Mouse (Mus musculus) embryonic facial prominence, embryonic 15.5 days (tissue): Measurements from ENCODE around the gene Khnyn. TPM values are rescaled to one million over a fixed set of nuclear protein-coding genes. Genes with fewer than 3 reads are reported as not detected.

Experiments used
- ATAC-seq: fragments of 200-750 bp; cut with Nextera tagmentation; 2 replicates; pipeline ENCODE4 v1.8.0; 2017; ENCODE audit warnings: low read depth, moderate TSS enrichment; ENCODE audit not compliant: insufficient number of reproducible peaks, low FRiP score, low TSS enrichment
- H3K27ac ChIP-seq: fragments of 300-500 bp; sonication (generic); replicated peaks from 2 replicates; pipeline ENCODE4 v1.5.1; 2015; ENCODE audit warnings: mild to moderate bottlenecking, inconsistent platforms
- H3K27me3 ChIP-seq: fragments of 300-500 bp; sonication (generic); 2 replicates; pipeline ENCODE4 v1.6.1; 2015; ENCODE audit warnings: inconsistent platforms
- H3K36me3 ChIP-seq: fragments of 300-500 bp; sonication (generic); 2 replicates; pipeline ENCODE4 v1.6.1; 2015; ENCODE audit warnings: mild to moderate bottlenecking, inconsistent platforms
- H3K4me1 ChIP-seq: fragments of 300-500 bp; sonication (generic); 2 replicates; pipeline ENCODE4 v1.6.1; 2015; ENCODE audit warnings: inconsistent platforms
- H3K4me2 ChIP-seq: fragments of 300-500 bp; sonication (generic); replicated peaks from 2 replicates; pipeline ENCODE4 v1.6.1; 2015; ENCODE audit warnings: mild to moderate bottlenecking, inconsistent platforms
- H3K4me3 ChIP-seq: fragments of 300-500 bp; sonication (generic); replicated peaks from 2 replicates; pipeline ENCODE4 v1.5.1; 2015; ENCODE audit warnings: mild to moderate bottlenecking, inconsistent platforms
- H3K9ac ChIP-seq: fragments of 300-500 bp; sonication (generic); 2 replicates; pipeline ENCODE4 v1.6.1; 2015; ENCODE audit warnings: inconsistent platforms
- H3K9me3 ChIP-seq: fragments of 300-500 bp; sonication (generic); replicated peaks from 2 replicates; pipeline ENCODE4 v1.6.1; 2016; ENCODE audit warnings: inconsistent platforms
- WGBS: fragments of 180-500 bp; shearing (Covaris S2); methylation state at CpG from one replicate; pipeline ENCODE4 v1.1.7; 2015; 5-methylcytosine and 5-hydroxymethylcytosine counted together
- polyA plus RNA-seq: library from polyadenylated mRNA; unstranded; fragments of >200 nt; fragmentation: Nextera tagmentation; extraction: Ambion mirVana; gene quantifications from 2 replicates; pipeline ENCODE4 v1.2.1, GENCODE M21; 2015

Khnyn gene
- 18.8 and 19.9 TPM in 2 replicates for polyA plus RNA-seq

DNA sequence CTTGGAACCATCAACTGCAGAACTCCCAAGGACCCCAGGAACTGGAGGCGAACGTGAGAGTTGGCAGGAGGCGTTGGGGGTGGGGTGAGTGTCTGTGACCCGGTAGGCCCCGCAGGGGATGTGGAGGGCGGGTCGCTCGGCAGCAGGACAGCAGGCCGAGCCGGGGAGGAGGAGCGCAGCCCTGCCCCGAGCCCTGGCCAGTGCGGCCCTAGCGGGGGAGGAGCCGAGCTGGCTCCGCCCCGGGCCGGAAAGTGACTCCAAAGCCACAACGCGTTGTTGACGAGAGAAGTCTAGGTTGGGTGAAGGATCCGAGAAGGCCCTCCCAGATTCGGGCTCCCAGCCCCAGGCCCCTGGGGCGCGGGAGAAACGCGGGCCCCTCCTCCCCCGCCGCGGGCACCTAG lies at the start of gene Khnyn:
TSS of gene Khnyn (plus strand) at position 235 of the 401 bp plus-strand sequence.
- Histone ChIP-seq H3K4me3 (peak within 1 kb of the TSS; percentile 69), H3K27ac (peak within 1 kb of the TSS; percentile 91), H3K4me2 (peak within 1 kb of the TSS; percentile 78), H3K9me3 (no peaks in the 10 kb centered on the region), H3K36me3 (peaks cover 33% of the 10 kb centered on the region), H3K9ac (peak within 1 kb of the TSS; percentile 70), H3K4me1 (peaks cover 33% of the 10 kb centered on the region), H3K27me3 (no peaks in the 10 kb centered on the region)
- peak; percentile 92 for ATAC-seq
- WGBS: under 1% methylated on average over 28 of the region's 30 CpGs

GRCm38 (mm10) chr14:55838312-55838711 lies 46.4 kb upstream of the Khnyn start:
- no peak overlapping the region for H3K9ac ChIP-seq
- H3K4me2 ChIP-seq: no peak overlapping the region
- ATAC-seq: no peak
- H3K4me1 ChIP-seq: peaks cover 18% of the 10 kb centered on the region
- no peak overlapping the region for H3K27ac ChIP-seq
- 92% methylated on average over 5 of the region's 5 CpGs for WGBS
- no peak overlapping the region for H3K4me3 ChIP-seq
- 0 out of 2 replicates have a peak, but pooled peaks cover 4% of the 10 kb centered on the region for H3K36me3 ChIP-seq
- no peaks in the 10 kb centered on the region for H3K9me3 ChIP-seq
- H3K27me3 ChIP-seq: no peaks in the 10 kb centered on the region

GRCm38 (mm10) chr14:55838740-55839139 lies 46.0 kb upstream of the Khnyn start:
- no peak overlapping the region for H3K27ac ChIP-seq
- no peaks in the 10 kb centered on the region for H3K9me3 ChIP-seq
- no peak overlapping the region for H3K4me3 ChIP-seq
- ATAC-seq: no peak
- peaks cover 18% of the 10 kb centered on the region for H3K4me1 ChIP-seq
- 87% methylated on average over 4 of the region's 4 CpGs for WGBS
- H3K9ac ChIP-seq: no peak overlapping the region
- no peaks in the 10 kb centered on the region for H3K27me3 ChIP-seq
- H3K4me2 ChIP-seq: no peak overlapping the region
- no peaks in the 10 kb centered on the region for H3K36me3 ChIP-seq

DNA sequence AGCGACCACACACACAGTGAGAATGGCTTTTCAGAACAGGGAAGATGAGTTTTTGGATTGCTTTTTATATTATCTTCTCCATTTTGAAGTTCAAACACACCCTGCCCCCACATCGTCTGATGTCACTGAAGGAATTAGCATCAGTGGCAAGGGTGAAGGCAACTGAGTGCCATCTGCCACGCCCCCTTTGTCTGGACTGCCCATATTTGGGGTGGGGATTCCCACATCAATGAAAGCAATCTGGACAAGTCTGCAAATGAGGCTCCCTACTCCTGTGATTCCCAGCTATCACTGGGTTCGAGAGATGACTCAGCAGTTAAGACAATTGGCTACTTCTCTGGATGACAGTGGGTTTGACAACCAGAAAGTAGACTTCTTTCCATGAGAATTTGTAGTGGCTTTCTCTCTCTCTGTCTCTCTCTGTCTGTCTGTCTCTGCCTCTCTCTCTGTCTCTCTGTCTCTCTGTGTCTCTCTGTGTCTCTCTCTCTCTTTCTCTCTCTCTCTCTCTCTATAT lies 43.8 kb upstream of the Khnyn start:
- Histone ChIP-seq H3K27me3 (no peaks in the 10 kb centered on the region), H3K36me3 (no peaks in the 10 kb centered on the region), H3K4me3 (no peak overlapping the region), H3K4me2 (no peak overlapping the region), H3K9ac (no peak overlapping the region), H3K27ac (no peak overlapping the region), H3K4me1 (peaks cover 3% of the 10 kb centered on the region; the same call in 1 of the 2 replicates), H3K9me3 (no peaks in the 10 kb centered on the region)
- ATAC-seq: no peak
- WGBS: 67% methylated on average over 4 of the region's 4 CpGs

DNA sequence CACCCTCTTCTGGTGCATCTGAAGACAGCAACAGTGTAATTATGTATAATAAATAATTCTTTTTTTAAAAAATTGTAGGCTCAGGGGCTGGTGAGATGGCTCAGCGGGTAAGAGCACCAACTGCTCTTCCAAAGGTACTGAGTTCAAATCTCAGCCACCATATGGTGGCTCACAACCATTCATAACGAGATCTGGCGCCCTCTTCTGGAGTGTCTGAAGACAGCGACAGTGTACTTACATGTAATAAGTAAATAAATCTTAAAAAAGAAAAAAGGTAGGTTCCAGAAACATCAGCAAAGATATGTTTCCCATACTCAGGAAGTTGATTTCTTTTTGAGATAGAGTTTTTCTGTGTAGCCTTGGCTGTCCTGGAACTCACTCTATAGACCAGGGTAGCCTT lies 42.0 kb upstream of the Khnyn start:
- no peak overlapping the region for H3K27ac ChIP-seq
- 79% methylated on average over 4 of the region's 4 CpGs for WGBS
- ATAC-seq: no peak

DNA sequence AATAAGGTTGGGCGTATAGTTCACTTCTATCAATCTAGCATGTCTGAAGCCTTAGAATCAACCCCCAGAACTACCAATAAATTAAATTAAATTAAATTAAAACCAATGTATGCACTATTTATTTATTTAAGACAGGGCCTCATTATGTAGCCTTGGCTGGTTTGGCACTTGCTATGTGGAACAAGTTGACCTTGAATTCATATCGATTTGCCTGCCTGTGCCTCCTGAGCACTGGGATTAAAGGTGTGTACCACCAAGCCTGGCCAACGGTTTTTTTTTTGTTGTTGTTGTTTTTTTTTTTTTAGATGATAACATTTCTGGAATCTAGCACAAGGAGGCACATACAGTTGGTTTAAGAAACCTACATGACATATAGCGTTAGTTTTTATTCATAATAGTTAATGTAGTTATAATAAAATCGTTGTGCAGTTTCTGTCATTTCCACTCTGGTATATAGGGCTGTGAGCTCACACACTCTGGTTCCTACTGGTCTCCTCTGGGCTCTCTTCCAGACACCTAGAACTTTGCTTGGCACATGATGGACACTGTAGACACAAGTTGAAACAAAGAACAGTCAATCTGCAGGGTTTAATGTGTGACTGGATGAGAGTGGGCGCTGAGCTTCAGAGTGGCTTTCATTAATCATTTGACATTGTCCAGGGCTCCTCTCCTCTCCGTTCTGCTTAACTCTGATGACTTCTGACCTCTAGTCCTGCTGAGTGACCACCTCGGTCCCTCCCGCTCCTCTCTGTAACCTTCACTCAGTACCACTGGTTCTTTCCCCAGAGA lies 39.0 kb upstream of the Khnyn start:
- Histone ChIP-seq H3K4me2 (no peak overlapping the region), H3K36me3 (no peaks in the 10 kb centered on the region), H3K9me3 (no peaks in the 10 kb centered on the region), H3K4me1 (0 out of 2 replicates have a peak, but pooled peaks cover 5% of the 10 kb centered on the region), H3K4me3 (no peak overlapping the region), H3K27me3 (no peaks in the 10 kb centered on the region), H3K9ac (no peak overlapping the region), H3K27ac (no peak overlapping the region)
- 72% methylated on average over 9 of the region's 9 CpGs for WGBS
- no peak for ATAC-seq

More for the DNA sequence above, 42.0 kb upstream of the Khnyn start:
- Histone ChIP-seq H3K9me3 (no peaks in the 10 kb centered on the region), H3K27me3 (no peaks in the 10 kb centered on the region), H3K4me3 (no peak overlapping the region), H3K4me1 (no peaks in the 10 kb centered on the region), H3K4me2 (no peak overlapping the region), H3K36me3 (no peaks in the 10 kb centered on the region), H3K9ac (no peak overlapping the region)

DNA sequence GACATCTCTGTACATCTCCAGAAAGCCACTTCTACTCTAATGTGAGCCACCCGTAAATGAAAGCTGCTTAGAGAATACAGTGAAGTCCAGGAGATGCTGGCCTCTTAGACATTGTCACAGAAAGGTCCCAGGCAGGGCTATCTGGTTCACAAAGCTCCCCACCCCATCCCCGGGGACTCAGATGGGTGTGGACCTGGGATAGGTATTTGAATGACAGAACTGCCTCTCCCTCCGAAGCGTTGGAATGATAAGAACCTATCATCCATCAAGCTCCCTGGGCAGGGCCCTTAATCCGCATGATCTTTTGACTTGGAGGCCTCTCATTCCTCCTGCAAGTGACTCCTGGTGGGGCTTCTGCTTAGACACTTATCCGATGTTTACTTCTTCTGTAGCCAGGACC lies 33.9 kb upstream of the Khnyn start:
- no peaks in the 10 kb centered on the region for H3K9me3 ChIP-seq
- H3K27me3 ChIP-seq: no peaks in the 10 kb centered on the region
- no peak overlapping the region for H3K4me3 ChIP-seq
- 66% methylated on average over 6 of the region's 6 CpGs for WGBS
- peaks cover 33% of the 10 kb centered on the region for H3K4me1 ChIP-seq
- H3K27ac ChIP-seq: no peak overlapping the region
- no peak overlapping the region for H3K4me2 ChIP-seq
- ATAC-seq: no peak
- no peak overlapping the region for H3K9ac ChIP-seq
- H3K36me3 ChIP-seq: no peaks in the 10 kb centered on the region

DNA sequence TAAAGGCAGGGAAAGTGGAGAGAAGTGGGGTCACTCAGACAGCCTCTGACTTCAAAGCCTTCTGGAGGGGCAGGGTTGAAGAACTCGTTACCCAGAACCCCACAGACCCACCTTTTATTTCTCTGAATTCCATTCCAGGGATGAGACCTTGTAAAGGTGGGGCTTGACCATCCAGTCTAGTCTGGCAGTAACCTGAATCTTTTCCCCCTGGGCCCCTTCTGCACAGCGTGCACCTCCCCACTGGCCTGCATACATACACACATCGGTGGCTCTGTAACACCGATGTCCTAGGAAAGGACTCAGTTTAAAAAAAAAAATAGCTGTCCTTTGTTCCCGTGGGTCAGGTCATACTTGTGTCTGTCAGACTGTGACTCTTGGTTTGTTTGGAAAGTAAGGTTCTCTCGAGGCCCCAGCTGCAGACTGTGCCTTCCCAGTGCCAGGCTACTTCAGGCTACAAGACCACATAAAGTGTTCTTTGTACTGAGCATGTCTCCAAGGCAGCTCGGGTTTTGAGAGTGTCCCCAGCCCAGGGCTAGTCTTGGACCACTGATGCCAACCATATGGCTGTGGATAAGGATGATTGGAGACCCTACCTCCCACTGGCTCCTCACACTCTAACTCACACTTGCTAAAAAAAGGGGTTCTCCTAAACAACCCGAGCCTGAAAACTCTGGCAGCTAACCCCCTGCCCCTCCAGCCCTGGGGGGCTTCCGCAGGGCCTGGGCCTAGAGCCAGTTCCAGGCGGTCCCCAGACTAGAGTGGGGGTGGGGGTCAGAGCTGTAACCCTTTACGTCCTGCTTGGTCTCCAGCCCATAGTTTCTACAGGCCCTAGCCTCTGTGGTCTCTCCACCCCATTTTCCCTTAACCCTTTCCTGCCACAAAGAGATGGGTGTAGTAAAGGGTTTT lies 31.8 kb upstream of the Khnyn start:
- Histone ChIP-seq H3K4me1 (peaks cover 52% of the 10 kb centered on the region), H3K9me3 (no peaks in the 10 kb centered on the region), H3K27me3 (no peaks in the 10 kb centered on the region), H3K4me2 (peak overlapping the region; percentile 79), H3K4me3 (peak overlapping the region; percentile 73), H3K27ac (peak overlapping the region; percentile 97), H3K36me3 (no peaks in the 10 kb centered on the region), H3K9ac (peak overlapping the region; percentile 69)
- ATAC-seq: peak; percentile 74
- 4% methylated on average over 11 of the region's 11 CpGs for WGBS

DNA sequence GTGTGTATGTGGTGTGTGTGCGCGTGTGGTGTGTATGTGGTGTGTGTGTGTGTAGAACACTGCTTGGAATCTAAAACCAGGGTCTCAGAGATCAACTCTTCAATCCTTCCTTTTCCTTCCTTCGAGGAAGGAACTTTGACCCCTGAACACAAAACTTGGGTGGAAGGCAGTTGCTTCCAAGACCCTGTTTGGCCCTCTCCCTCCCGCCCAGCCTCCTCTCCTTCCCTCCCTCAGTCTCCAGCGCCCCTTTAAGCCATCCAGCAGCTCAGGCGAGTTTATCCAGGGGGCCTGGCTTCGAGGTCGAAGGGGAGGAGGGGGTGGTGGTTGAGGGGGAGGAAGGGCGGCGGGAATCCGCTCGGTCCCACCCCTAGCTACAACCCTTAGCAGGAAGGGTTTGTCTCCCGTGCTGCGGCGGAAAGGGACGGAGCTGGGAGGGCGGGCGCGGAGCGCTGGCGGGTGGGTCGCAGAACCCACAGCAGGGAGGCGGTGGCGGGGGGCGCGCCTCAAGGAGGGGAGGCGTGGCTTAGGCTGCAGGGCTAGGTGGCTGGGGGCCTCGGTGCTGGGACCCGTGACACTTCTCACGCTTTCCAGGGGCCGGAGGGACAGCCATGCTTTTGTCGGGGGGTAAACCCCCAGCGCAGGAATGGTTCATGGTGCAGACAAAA lies 31.0 kb upstream of the Khnyn start, which contains the start of gene Nynrin:
TSS of gene Nynrin (plus strand) at position 390 of the 665 bp plus-strand sequence.
- H3K9me3 ChIP-seq: no peaks in the 10 kb centered on the region
- peaks cover 61% of the 10 kb centered on the region for H3K4me1 ChIP-seq
- ATAC-seq: peak; percentile 93
- H3K36me3 ChIP-seq: no peaks in the 10 kb centered on the region
- under 1% methylated on average over 29 of the region's 33 CpGs for WGBS
- no peaks in the 10 kb centered on the region for H3K27me3 ChIP-seq
- H3K4me3 ChIP-seq: peak within 1 kb of the TSS; percentile 73
- peak within 1 kb of the TSS; percentile 69 for H3K9ac ChIP-seq
- peak within 1 kb of the TSS; percentile 97 for H3K27ac ChIP-seq
- H3K4me2 ChIP-seq: peak within 1 kb of the TSS; percentile 79

DNA sequence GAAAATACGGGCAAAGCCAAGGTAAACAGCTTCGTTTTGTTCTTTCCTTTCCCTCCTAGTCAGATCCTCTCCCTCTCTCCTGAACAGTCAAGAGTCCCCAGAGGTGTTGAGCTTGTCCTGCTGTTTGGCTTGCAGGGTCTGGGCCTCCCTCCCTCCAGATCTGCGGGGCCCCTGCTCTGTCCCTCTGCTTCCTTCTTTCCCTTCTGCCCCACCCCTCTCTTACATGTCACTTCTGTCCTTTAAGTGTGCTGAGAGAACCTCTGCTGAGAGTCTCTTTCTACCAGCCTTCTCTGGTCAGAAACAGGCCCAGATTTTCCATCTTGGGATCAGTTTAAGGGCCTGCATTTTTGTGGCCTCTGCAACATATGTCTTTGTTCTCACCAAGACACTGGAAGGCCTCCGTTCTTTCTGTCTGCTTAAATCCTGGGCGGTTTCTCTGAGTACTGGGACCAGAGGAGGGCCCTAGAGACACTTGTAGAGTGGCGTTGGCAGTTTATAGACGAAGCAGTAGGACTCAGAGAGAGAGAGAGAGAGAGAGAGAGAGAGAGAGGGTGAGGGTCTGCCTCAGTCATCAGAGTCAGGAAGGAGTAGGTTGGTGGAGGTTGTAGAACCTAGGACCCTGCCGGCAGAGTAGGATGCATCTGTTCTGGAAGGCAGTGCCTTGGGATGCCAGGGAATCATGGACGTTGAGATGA lies 30.2 kb upstream of the Khnyn start:
- 1% methylated on average over 9 of the region's 9 CpGs for WGBS
- H3K4me2 ChIP-seq: peak overlapping the region; percentile 79
- peaks cover 67% of the 10 kb centered on the region for H3K4me1 ChIP-seq
- H3K9ac ChIP-seq: peak overlapping the region; percentile 69
- no peaks in the 10 kb centered on the region for H3K9me3 ChIP-seq
- H3K36me3 ChIP-seq: no peaks in the 10 kb centered on the region
- peak overlapping the region; percentile 73 for H3K4me3 ChIP-seq
- H3K27me3 ChIP-seq: no peaks in the 10 kb centered on the region
- ATAC-seq: 0 out of 2 replicates have a peak, but pooled peaks have one; percentile 8
- peak overlapping the region; percentile 97 for H3K27ac ChIP-seq
